Mouse (Mus musculus): ENCODE results near the gene Vmn2r35.
"Not testable (repeated sequence)": the region's sequence is repeated elsewhere in the genome, so short reads cannot be mapped to it uniquely, and the experiment has no call there.

The Vmn2r35 gene

GRCm38 (mm10) chr7:7819767-7820166 is at the start of gene Vmn2r35:
TSS of gene Vmn2r35 (minus strand) at chr7:7819867.
- not testable (repeated sequence) for DNase-seq (ENCODE audit: low spot score)

- not testable (repeated sequence) for DNase-seq (ENCODE audit: low spot score)
Measured at GRCm38 (mm10) chr7:7794196-7794595, 25.5 kb downstream of the Vmn2r35 start.
